Mouse (Mus musculus) CH12.LX (cell line): ENCODE data around the gene Nwd1.

Source experiments
- CTCF ChIP-seq, 2 experiments: IDR thresholded peaks in 1 of 2; conservative IDR thresholded peaks in 1 of 2; 2 replicates each; pipeline ENCODE4 v1.5.1; 2011 to 2012; ENCODE audit warnings: low read depth in 2 of 2, low read length in 2 of 2, improper control_type of control experiment in 1 of 2, inconsistent platforms in 1 of 2, mild to moderate bottlenecking in 1 of 2, moderate library complexity in 1 of 2
- MAZ ChIP-seq: IDR thresholded peaks from 2 replicates; pipeline ENCODE4 v1.6.1; 2012; ENCODE audit warnings: low read depth, mild to moderate bottlenecking, inconsistent platforms, low read length, improper control_type of control experiment, moderate library complexity
- NRF1 ChIP-seq: IDR thresholded peaks from 2 replicates; pipeline ENCODE4 v1.6.1; 2014; ENCODE audit warnings: low read depth, mild to moderate bottlenecking, inconsistent platforms, low read length, improper control_type of control experiment, moderate library complexity
- SIN3A ChIP-seq: IDR thresholded peaks from 2 replicates; pipeline ENCODE4 v1.6.1; 2012; ENCODE audit warnings: low read length, improper control_type of control experiment, inconsistent platforms
- TCF12 ChIP-seq: IDR thresholded peaks from 2 replicates; pipeline ENCODE4 v1.6.1; 2014; ENCODE audit warnings: low read depth, mild to moderate bottlenecking, inconsistent platforms, low read length, improper control_type of control experiment
- USF1 ChIP-seq: IDR thresholded peaks from 2 replicates; pipeline ENCODE4 v1.6.1; 2014; ENCODE audit warnings: low read depth, mild to moderate bottlenecking, inconsistent platforms, low read length, improper control_type of control experiment

GRCm38 (mm10) chr8:72728636-72729035, 82.1 kb downstream of the Nwd1 start:
- TF ChIP-seq CTCF (conservative IDR thresholded peaks at IDR 0.05 in 1 of 2, IDR thresholded peaks at IDR 0.05 in 1 of 2; ENCODE audit: low read depth in 2 of 2, low read length in 2 of 2) (no peak), TCF12 (no peak), SIN3A (no peak), USF1 (no peak), MAZ (no peak), NRF1 (no peak)
